Mouse (Mus musculus): ENCODE data around the gene Katnb1.

DNA sequence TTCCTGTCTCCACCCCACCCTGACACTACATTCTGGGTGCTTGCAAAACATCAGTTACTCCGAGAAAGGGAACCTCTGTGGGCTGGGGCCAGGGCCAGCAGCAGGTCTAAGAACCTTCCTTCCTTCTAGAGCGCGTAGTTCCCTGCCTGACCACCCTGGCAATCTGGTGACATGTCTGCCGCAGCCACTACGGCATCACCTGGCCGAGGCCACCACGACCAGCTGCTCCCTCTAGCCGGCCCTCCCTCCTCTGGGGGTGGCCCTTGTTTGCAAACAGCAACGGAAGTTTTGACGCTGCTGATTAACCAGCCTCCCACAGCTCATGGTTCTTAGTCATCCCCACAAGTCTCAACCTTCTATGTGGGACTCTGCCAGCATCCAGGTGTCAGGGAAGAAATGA, 68.4 kb downstream of the Katnb1 start:
- no peak for TF ChIP-seq CTCF (conservative IDR thresholded peaks at IDR 0.05; ENCODE audit: low read length)
- no peak for TF ChIP-seq POU5F1 (IDR thresholded peaks at IDR 0.05; ENCODE audit: borderline replicate concordance, low read length)
